Mouse (Mus musculus) heart, embryonic 15.5 days (tissue): ENCODE results near the gene Arhgap6. TPM values are rescaled to one million over a fixed set of nuclear protein-coding genes. Genes with fewer than 3 reads are reported as not detected.
A peak's percentile ranks its signal among the peaks of the same experiment; 100 is the strongest.

Experiments
- ATAC-seq: fragments of 200-750 bp; cut with Nextera tagmentation; replicated peaks from 2 replicates; pipeline ENCODE4 v1.8.0; 2017; ENCODE audit warnings: low read depth, moderate TSS enrichment; ENCODE audit not compliant: insufficient number of reproducible peaks, insufficient read depth, low FRiP score
- H3K27ac ChIP-seq: fragments of 300-500 bp; sonication (generic); 2 replicates; pipeline ENCODE4 v1.5.1; 2015; ENCODE audit warnings: mild to moderate bottlenecking, inconsistent platforms
- H3K27me3 ChIP-seq: fragments of 300-500 bp; sonication (generic); 2 replicates; pipeline ENCODE4 v1.6.1; 2015; ENCODE audit warnings: inconsistent platforms
- H3K36me3 ChIP-seq: fragments of 300-500 bp; sonication (generic); 2 replicates; pipeline ENCODE4 v1.6.1; 2015; ENCODE audit warnings: mild to moderate bottlenecking, inconsistent platforms
- H3K4me1 ChIP-seq: fragments of 300-500 bp; sonication (generic); replicated peaks from 2 replicates; pipeline ENCODE4 v1.6.1; 2015; ENCODE audit warnings: inconsistent platforms
- H3K4me2 ChIP-seq: fragments of 300-500 bp; sonication (generic); 2 replicates; pipeline ENCODE4 v1.6.1; 2015; ENCODE audit warnings: inconsistent platforms, mild to moderate bottlenecking, moderate library complexity
- H3K4me3 ChIP-seq: fragments of 300-500 bp; sonication (generic); 2 replicates; pipeline ENCODE4 v1.5.1; 2015; ENCODE audit warnings: mild to moderate bottlenecking, inconsistent platforms
- H3K9ac ChIP-seq: fragments of 300-500 bp; sonication (generic); 2 replicates; pipeline ENCODE4 v1.6.1; 2015; ENCODE audit warnings: mild to moderate bottlenecking, inconsistent platforms
- H3K9me3 ChIP-seq: fragments of 300-500 bp; sonication (generic); replicated peaks from 2 replicates; pipeline ENCODE4 v1.6.1; 2016; ENCODE audit warnings: inconsistent platforms
- WGBS: fragments of 180-500 bp; shearing (Covaris S2); methylation state at CpG from one replicate; pipeline ENCODE4 v1.1.7; 2015; ENCODE audit warnings: mixed read lengths; 5-methylcytosine and 5-hydroxymethylcytosine counted together
- polyA plus RNA-seq: library from polyadenylated mRNA; unstranded; fragments of >200 nt; fragmentation: Nextera tagmentation; extraction: Ambion mirVana; gene quantifications from 2 replicates; pipeline ENCODE4 v1.2.1, GENCODE M21; 2015

The Arhgap6 gene
- polyA plus RNA-seq, result 6.5 and 6.6 TPM in 2 replicates

GRCm38 (mm10) chrX:168794974-168795858, at the start of gene Arhgap6:
Arhgap6 (plus strand) TSS chrX:168795099.
- WGBS, result 10% methylated on average over 47 of the region's 48 CpGs
- Histone ChIP-seq H3K4me1 (no peaks in the 10 kb centered on the region), H3K27me3 (peaks cover 6% of the 10 kb centered on the region; the same call in 1 of the 2 replicates), H3K36me3 (no peaks in the 10 kb centered on the region), H3K9ac (peak within 1 kb of the TSS; percentile 64), H3K4me3 (peak within 1 kb of the TSS; percentile 51), H3K27ac (peak within 1 kb of the TSS; percentile 81), H3K4me2 (peak within 1 kb of the TSS; percentile 84), H3K9me3 (no peaks in the 10 kb centered on the region)
- peak; percentile 73 for ATAC-seq

GRCm38 (mm10) chrX:168747011-168747410, 47.9 kb upstream of the Arhgap6 start:
- Histone ChIP-seq H3K27ac (no peak overlapping the region), H3K27me3 (no peaks in the 10 kb centered on the region), H3K4me2 (no peak overlapping the region), H3K36me3 (no peaks in the 10 kb centered on the region), H3K9ac (no peak overlapping the region), H3K4me1 (no peaks in the 10 kb centered on the region), H3K9me3 (no peaks in the 10 kb centered on the region), H3K4me3 (no peak overlapping the region)
- 40% methylated on average over 2 of the region's 2 CpGs for WGBS
- no peak for ATAC-seq

GRCm38 (mm10) chrX:168795859-168796848, 1.3 kb downstream of the Arhgap6 start:
- no peak; the same call in 1 of the 2 replicates for ATAC-seq
- 15% methylated on average over 55 of the region's 55 CpGs for WGBS
- H3K27ac ChIP-seq, result peak overlapping the region; percentile 81

GRCm38 (mm10) chrX:168804677-168805076, 9.8 kb downstream of the Arhgap6 start:
- H3K4me2 ChIP-seq, result no peak overlapping the region
- no peaks in the 10 kb centered on the region for H3K36me3 ChIP-seq
- no peak overlapping the region for H3K9ac ChIP-seq
- H3K27me3 ChIP-seq, result no peaks in the 10 kb centered on the region
- no peaks in the 10 kb centered on the region for H3K4me1 ChIP-seq
- H3K4me3 ChIP-seq, result no peak overlapping the region
- no peak for ATAC-seq
- no peak overlapping the region for H3K27ac ChIP-seq
- 65% methylated on average over 2 of the region's 2 CpGs for WGBS
- H3K9me3 ChIP-seq, result no peaks in the 10 kb centered on the region

More at GRCm38 (mm10) chrX:168795859-168796848, 1.3 kb downstream of the Arhgap6 start:
- Histone ChIP-seq H3K4me2 (peak overlapping the region; percentile 84), H3K27me3 (peaks cover 6% of the 10 kb centered on the region; the same call in 1 of the 2 replicates), H3K9me3 (no peaks in the 10 kb centered on the region), H3K4me3 (peak overlapping the region; percentile 51), H3K36me3 (no peaks in the 10 kb centered on the region), H3K4me1 (no peaks in the 10 kb centered on the region), H3K9ac (peak overlapping the region; percentile 64)

- Histone ChIP-seq H3K9me3 (no peaks in the 10 kb centered on the region), H3K27ac (no peak overlapping the region), H3K36me3 (no peaks in the 10 kb centered on the region), H3K4me1 (no peaks in the 10 kb centered on the region), H3K4me3 (no peak overlapping the region), H3K4me2 (no peak overlapping the region), H3K27me3 (no peaks in the 10 kb centered on the region), H3K9ac (no peak overlapping the region)
- ATAC-seq, result no peak
- WGBS, result 60% methylated on average over 3 of the region's 3 CpGs
Observed at GRCm38 (mm10) chrX:168810513-168811265, 15.8 kb downstream of the Arhgap6 start.

GRCm38 (mm10) chrX:168818858-168819257, 24.0 kb downstream of the Arhgap6 start:
- WGBS, result 56% methylated on average over 3 of the region's 3 CpGs
- Histone ChIP-seq H3K27ac (no peak overlapping the region), H3K4me2 (no peak overlapping the region), H3K4me1 (no peaks in the 10 kb centered on the region), H3K9me3 (no peaks in the 10 kb centered on the region), H3K4me3 (no peak overlapping the region), H3K27me3 (no peaks in the 10 kb centered on the region), H3K36me3 (no peaks in the 10 kb centered on the region), H3K9ac (no peak overlapping the region)
- ATAC-seq, result no peak

GRCm38 (mm10) chrX:168824166-168824565, 29.3 kb downstream of the Arhgap6 start:
- ATAC-seq, result no peak
- Histone ChIP-seq H3K9ac (no peak overlapping the region), H3K4me3 (no peak overlapping the region), H3K27ac (no peak overlapping the region), H3K9me3 (no peaks in the 10 kb centered on the region), H3K4me1 (no peaks in the 10 kb centered on the region), H3K36me3 (no peaks in the 10 kb centered on the region), H3K27me3 (no peaks in the 10 kb centered on the region), H3K4me2 (no peak overlapping the region)
- WGBS, result 86% methylated on average over 2 of the region's 2 CpGs

GRCm38 (mm10) chrX:168832343-168832742, 37.4 kb downstream of the Arhgap6 start:
- no peaks in the 10 kb centered on the region for H3K9me3 ChIP-seq
- H3K4me1 ChIP-seq, result no peaks in the 10 kb centered on the region
- H3K4me2 ChIP-seq, result no peak overlapping the region
- no peaks in the 10 kb centered on the region for H3K27me3 ChIP-seq
- peak overlapping the region; percentile 67 for H3K27ac ChIP-seq
- H3K9ac ChIP-seq, result no peak overlapping the region
- ATAC-seq, result no peak
- no peaks in the 10 kb centered on the region for H3K36me3 ChIP-seq
- WGBS, result 38% methylated on average over 5 of the region's 5 CpGs
- H3K4me3 ChIP-seq, result no peak overlapping the region

- no peak overlapping the region for H3K4me3 ChIP-seq
- no peaks in the 10 kb centered on the region for H3K27me3 ChIP-seq
- no peak overlapping the region for H3K9ac ChIP-seq
- H3K4me2 ChIP-seq, result no peak overlapping the region
- H3K9me3 ChIP-seq, result no peaks in the 10 kb centered on the region
- H3K36me3 ChIP-seq, result no peaks in the 10 kb centered on the region
- H3K4me1 ChIP-seq, result no peaks in the 10 kb centered on the region; the same call in 1 of the 2 replicates
- no peak for ATAC-seq
- H3K27ac ChIP-seq, result no peak overlapping the region
Observed at GRCm38 (mm10) chrX:168848062-168848461, 53.2 kb downstream of the Arhgap6 start.

- Histone ChIP-seq H3K4me1 (no peaks in the 10 kb centered on the region), H3K36me3 (no peaks in the 10 kb centered on the region), H3K9me3 (no peaks in the 10 kb centered on the region), H3K9ac (no peak overlapping the region), H3K4me2 (no peak overlapping the region), H3K4me3 (no peak overlapping the region), H3K27ac (peak overlapping the region; percentile 51; the same call in 1 of the 2 replicates), H3K27me3 (no peaks in the 10 kb centered on the region)
- peak; percentile 47 for ATAC-seq
- WGBS, result 16% methylated on average over 1 of the region's 1 CpGs
Observed at GRCm38 (mm10) chrX:168874688-168875087, 79.8 kb downstream of the Arhgap6 start.
